Mouse (Mus musculus) spleen, adult 2 months (tissue): ENCODE measurements around the gene Ntm.

Experiments
- CTCF ChIP-seq: fragments of 200-500 bp; IDR thresholded peaks from 2 replicates; pipeline ENCODE4 v1.5.1; 2011; ENCODE audit warnings: mild to moderate bottlenecking, inconsistent platforms; ENCODE audit not compliant: insufficient read depth, insufficient read length, insufficient replicate concordance; ENCODE audit errors: extremely low read depth
- POLR2A ChIP-seq: fragments of 200-500 bp; IDR thresholded peaks from 2 replicates; pipeline ENCODE4 v1.6.1; 2011; ENCODE audit warnings: low read depth, low read length, inconsistent platforms

- TF ChIP-seq POLR2A (no peak), CTCF (no peak)
These were observed 384.7 kb downstream of the Ntm start for GRCm38 (mm10) chr9:29578226-29578625.
